Mouse (Mus musculus): ENCODE measurements around the gene Hnrnpll.

The Hnrnpll gene

DNA sequence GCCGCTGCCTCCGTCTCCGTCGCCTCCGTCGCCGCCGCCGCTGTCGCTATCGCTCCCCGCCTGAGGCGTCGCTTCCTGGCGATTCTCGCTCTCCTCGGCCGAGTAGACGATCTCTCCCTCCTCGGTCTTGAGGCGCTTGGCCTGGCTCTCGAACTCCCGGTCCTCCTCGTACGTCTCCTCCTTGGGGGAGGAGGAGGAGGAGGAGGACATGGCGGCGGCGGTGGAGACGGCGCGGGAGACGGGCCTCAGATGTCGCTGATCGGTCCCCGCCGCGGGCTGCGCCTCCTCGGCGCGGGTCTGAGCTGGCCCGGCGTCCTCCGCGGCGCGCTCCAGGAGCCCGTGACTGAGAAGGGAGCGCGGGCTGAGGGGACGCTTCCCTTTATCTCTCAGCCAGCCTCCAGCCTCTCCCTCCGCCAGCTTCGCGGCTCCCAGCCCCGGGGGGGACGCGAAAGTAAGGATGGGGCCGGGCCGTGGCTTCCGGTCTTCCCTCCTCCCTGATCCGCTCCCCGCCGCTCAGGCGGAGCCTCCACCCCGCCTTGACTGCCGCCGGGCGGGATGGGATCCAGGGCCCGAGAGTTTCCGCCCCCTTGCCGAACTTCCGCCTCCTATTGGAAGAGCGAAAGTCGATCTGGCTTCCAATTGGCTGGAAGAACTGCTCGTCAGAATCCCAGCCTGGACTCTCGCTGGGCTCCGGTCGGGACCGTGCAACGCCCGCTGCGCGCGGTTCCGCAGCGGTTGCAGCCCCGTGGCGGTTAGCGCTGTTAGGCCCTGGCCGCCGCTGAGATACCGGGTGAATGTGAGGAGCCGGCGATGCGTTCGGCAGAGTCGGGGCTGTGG, at the start of gene Hnrnpll:
TSS of gene Hnrnpll (minus strand) at position 552 of the 837 bp plus-strand sequence.
- peak; percentile 97 for ATAC-seq (ENCODE audit: insufficient number of reproducible peaks, low FRiP score, low TSS enrichment)

DNA sequence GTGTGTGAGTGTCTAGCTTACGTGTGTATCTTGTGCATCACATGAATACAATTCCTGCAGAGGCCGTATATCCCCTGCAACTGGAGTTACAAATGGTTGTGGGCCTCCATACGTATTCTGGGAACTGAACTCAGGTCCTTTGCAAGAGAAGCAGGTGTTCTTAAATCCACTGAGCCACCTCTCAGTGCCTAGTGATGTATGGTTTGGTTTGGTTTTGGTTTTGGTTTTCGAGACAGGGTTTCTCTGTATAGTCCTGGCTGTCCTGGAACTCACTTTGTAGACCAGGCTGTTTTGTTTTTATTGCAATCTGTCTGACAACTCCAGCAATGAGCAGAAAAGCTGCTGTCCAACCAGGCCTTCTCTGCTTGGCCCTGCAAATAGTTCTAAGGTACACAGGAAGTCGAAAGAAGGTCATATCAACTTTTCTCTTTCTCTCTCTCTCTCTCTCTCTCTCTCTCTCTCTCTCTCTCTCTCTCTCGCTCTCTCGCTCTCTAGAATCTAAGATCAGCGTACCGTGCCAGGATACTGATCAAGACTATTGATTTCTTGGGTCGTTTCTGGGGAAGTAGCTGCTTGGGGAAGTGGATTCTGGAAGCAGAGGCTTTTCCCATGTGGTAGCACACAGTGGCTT, 43.3 kb upstream of the Hnrnpll start:
- ATAC-seq (ENCODE audit: insufficient number of reproducible peaks, low FRiP score, low TSS enrichment), result no peak

DNA sequence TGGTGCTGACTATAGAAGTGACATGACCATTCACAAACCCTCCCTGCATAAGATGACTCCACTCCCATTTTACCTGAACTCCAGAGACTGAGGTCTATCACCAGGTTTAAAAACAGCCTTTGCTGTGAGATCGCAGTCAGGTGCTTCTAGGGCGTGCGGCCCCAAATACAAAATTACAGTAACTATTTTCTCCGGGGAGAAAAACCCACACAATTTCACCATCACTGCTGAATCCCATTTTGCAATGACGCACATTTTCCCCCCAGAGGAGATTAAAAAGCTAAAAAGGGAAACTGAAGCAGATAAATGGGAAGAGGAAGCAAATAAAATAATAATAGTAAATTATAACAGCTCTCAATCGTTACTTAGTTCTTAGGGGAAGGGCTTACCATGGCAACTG, 37.7 kb upstream of the Hnrnpll start:
- ATAC-seq (ENCODE audit: insufficient number of reproducible peaks, low FRiP score, low TSS enrichment), result no peak

DNA sequence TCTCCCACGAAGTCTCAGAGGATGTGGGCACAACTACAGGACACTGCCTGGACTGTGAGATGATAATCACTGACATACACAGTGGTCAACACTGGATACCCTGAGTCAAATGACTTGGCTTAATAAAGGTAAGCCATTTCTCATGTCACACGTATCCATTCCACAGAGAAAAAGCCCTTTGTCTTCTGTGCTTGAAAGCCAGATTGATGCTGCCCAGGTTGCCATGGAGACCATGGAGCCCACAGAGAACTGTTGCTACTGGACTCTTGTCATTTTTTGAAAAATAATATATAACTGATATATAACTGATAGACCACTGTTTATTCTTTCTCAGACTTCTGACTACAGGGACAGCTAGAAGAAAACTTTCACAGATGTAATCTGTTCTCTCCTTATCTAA, 35.1 kb upstream of the Hnrnpll start:
- ATAC-seq (ENCODE audit: insufficient number of reproducible peaks, low FRiP score, low TSS enrichment), result no peak

DNA sequence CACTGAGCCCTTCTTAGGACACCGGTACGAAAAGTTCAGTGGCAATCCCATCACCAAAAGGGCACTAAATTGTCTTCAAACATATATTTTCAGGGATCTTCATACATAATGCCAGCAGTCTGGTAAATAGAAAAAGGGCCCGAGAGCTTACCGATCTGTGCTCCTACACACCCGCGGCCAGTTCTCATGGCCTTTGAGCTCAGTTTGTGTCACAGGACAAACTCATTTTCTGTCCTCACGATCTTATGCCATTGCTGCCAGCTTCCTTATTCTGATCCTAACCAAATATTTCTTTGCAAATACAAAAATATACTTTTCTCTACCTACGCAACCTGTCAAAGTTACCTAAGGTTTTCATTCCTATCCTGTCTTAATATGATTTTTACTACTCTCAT, 34.6 kb upstream of the Hnrnpll start:
- no peak for ATAC-seq (ENCODE audit: insufficient number of reproducible peaks, low FRiP score, low TSS enrichment)

DNA sequence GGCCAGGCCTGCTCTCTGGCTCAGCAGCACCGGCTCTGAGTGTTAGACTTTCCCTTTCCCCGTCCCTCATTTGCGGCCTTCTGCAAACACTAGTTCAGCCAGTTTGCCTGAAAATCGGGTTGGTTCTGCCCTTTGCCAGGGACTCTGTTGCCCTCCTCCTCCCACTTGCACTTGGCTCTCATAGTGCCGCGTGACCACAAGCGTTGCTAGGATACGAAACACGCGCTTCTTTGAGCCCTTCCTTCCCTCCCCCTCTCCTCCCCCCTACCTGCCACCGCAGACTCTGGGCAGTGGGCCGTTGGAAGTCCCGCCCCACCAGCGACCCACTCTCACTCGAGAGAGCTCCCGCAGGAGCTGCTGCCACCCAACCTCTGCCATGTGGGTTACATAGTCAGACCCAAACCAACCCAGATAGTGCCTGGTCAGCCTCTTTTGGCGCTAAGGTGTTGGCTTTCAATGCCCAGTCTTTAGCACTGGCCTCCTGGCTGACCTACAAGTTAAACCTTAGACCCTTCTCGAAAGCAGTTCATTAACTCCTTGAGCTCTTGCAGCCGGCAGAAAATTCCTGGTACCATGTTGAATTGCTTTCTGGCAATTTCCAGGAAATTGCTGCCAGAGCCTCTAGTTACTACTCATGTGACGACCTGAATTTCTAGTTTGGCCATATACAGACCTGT, 34.0 kb upstream of the Hnrnpll start:
- no peak for ATAC-seq (ENCODE audit: insufficient number of reproducible peaks, low FRiP score, low TSS enrichment)

DNA sequence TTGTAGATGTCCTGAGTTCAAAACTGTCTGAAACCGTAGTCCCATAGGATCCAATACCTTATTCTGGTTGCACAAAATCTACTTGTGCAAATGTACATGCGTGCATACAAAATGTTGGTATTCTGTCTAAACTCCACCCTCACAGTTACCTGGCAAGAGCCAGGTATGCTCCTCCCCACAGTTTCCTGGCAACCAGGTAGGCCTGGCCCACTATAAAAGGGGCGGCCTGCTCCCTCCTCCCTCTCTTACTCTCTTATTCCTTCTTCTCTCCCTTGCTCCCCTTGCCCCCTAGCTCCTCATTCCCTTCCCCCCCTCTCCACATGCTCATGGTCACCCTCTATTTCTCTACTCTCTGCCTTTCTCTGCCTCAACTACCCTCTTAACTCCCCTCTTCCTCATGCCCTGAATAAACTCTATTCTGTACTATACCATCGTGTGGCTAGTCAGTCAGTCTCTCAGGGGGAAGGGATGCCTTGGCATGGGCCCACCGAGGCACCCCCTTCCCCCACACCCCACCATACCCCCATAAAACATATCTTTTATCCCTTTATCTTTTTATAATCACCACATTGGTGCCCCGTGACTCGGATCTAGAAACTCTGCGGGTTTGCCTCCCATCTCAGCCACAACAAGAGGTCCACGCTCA, 33.2 kb upstream of the Hnrnpll start:
- ATAC-seq (ENCODE audit: insufficient number of reproducible peaks, low FRiP score, low TSS enrichment), result no peak

DNA sequence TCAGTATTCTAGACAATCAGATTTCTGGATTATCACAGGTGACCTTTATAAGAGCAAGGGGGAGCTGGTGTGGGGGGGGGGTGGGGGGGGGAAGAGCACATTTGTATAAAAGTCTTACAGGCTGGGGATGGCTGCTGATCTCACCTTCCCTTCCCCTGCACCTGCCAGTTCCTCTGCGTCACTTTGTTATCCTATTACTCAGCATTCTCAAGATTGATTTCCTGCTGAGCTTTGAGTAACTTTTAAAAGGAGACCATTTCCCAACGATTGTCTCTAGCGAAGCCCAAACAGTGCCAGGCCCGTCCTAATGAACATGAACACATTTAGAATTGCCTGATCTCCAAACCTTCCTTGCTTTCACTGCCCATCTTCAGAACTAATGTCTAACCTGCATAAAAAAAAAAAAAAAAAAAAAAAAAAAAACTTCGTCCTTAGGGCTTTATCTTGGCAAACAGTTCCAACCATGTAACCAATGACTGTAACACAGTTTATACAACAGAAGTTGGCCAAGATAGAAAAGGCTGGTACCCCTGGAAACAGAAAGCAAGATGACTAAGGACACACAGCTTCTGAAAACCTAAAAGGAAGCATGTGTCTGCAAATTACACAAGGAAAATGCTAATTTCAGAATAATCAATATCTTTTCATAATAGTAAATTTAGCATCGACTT, 29.9 kb upstream of the Hnrnpll start:
- ATAC-seq (ENCODE audit: insufficient number of reproducible peaks, low FRiP score, low TSS enrichment), result no peak

DNA sequence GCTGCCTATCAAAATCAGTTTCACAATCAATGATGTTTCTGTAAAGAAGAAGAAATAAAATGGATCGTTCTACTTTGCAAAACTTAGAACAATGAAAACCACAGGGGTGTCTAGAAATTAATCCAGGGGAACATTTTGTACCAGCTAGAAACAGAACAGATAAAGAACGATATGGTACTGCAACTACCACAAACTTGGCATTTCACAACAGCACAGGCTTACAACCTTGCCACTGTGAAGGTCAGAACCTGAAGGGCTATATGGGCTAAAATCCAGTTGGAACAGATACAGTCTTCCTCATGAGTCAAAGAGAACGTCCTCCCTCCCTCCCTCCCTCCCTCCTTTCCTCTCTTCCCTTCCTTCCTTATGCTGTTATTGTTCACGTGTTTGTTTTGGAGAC, 28.4 kb upstream of the Hnrnpll start:
- no peak for ATAC-seq (ENCODE audit: insufficient number of reproducible peaks, low FRiP score, low TSS enrichment)

DNA sequence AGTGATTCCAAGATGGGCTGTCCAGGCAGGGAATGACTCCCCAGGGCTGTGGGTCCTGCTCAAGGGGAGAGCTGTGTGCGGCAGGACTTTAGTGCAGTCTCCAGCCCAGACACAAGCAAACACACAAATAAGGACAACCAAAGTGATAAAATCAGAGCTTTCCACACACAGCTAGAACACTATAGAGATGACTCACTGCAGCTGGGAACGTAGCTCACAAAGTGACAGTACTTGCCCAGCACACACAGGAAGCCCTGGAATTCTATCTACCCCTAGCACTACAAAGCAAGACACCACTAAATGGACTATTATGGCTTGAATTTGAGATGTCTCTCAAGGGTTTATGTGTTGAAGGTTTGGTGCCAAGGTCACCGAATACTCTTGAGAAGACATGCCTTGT, 26.0 kb upstream of the Hnrnpll start:
- no peak for ATAC-seq (ENCODE audit: insufficient number of reproducible peaks, low FRiP score, low TSS enrichment)

DNA sequence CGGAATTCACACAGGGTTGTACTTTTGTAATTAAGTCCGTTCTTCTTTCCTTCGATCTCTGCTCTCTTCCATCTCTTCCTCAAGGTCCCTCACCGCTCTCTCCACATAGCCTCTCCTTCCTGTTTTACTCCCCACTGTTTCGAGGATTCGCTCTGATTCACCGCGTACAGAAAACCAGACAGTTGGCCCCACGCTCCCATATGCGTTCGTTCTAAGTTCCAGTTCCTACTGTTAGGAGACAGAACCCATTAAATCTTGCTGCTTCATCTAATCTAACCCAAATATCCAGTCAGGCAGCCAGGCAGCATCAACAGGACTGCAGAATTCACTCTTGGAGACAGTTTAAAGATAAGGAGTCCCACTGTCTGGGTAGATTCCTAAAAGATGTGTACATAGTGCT, 24.5 kb upstream of the Hnrnpll start:
- ATAC-seq (ENCODE audit: insufficient number of reproducible peaks, low FRiP score, low TSS enrichment), result no peak

DNA sequence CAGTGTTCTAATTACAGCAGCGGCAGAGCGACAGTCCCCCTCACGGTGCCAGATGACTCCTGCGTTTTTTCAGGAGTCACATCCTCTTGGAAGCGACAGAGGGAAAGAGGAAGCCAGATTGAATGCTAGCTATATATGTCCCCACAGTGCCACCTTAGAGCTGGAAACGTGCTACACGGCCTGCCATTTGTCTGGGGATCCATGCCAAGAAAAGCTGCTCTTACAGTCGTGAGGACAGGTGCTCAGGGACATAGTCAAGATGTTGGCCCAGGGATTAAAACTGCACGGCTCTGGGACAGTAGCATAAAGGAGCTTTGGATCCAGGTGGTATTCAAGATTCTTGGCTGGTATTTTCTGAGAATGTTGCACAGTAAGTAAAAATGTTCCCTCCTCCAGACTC, 22.3 kb upstream of the Hnrnpll start:
- peak; percentile 52; the same call in 1 of the 2 replicates for ATAC-seq (ENCODE audit: insufficient number of reproducible peaks, low FRiP score, low TSS enrichment)

DNA sequence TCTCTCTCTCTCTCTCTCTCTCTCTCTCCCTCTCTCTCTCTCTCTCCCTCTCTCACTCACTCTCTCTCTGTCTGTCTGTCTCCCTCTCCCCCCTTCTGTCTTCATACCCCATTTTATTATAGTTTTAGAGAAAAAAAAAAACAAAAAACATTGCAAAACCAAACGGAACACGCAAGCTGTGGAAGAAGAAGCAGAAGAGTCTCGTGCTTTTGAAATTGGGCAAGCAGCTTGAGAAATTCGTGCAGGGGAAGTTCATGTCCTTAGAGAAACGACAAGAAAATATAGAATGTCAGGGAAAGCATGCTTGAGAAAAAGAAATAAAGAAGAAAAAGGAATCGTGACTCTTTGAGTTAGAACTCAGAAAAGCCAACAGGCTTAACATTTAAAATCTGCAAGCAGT, 21.1 kb upstream of the Hnrnpll start:
- ATAC-seq (ENCODE audit: insufficient number of reproducible peaks, low FRiP score, low TSS enrichment), result no peak

DNA sequence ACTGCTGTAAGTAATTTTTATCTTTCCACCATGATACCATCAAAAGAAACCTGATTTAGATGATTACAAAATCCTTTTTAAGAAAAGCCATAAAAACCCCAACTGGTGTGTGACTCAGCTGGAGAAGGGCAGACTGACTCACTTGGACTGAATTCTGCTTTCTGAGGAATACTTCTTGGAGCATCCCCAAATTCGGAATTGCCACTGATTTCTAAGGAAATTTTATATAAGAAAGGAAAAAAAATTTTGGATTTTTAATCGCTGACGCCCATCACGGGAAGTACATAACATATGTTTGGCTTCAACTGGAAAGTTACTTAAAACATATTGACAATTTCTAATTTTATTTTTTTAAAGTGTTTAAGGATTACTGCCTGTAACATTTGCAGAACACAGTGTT, 16.6 kb upstream of the Hnrnpll start:
- no peak for ATAC-seq (ENCODE audit: insufficient number of reproducible peaks, low FRiP score, low TSS enrichment)

DNA sequence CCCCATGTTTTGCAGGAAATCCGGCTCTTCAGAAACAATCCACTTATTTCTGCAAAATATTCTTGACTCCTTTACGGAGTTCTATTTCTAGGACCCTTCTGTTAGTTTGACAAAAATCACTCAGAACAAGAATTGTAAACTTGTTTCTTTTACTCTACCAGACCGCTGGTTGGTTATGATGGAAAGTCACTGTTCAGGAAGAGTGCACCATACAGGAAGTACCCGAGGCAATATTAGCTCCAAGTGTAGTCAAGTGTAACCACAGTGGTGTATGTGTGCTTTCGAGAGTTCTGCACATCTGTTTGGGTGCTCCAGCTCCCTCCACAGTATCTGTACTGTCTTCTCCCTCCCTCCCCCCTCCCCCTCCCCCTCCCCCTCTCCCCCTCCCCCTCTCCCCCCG, 5.1 kb upstream of the Hnrnpll start:
- no peak for ATAC-seq (ENCODE audit: insufficient number of reproducible peaks, low FRiP score, low TSS enrichment)

DNA sequence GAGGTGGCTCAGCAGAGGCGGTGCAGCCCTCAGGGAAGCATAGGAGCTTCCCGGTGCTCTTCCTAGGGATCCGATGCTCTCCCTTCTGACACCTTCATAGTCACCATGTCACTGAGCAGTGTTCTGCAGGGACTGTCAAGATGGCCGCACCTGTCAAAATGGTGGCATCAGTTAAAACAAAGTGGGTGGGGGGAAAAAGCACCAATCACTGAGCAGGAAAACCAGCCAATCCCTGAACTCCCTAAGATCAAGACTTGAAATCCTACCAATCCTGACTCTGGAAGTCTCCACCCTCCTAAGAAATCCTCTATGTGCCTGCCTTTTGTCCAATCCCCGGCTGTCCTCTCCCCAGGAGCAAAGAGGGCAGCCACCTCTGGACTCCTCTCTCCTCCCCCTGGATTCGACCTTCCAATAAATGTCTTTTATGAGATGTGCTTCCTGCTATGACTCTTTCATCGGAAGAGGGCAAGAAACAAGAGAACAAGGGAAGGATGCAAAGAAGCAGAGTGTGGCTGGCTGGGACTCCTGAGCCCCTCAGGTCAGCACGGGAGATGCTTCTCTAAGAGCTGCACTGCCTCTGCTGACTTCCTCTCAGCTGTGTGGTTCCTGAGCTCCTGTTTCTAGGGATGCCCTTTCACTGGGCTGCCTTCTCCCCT, 1.8 kb upstream of the Hnrnpll start:
- no peak for ATAC-seq (ENCODE audit: insufficient number of reproducible peaks, low FRiP score, low TSS enrichment)

DNA sequence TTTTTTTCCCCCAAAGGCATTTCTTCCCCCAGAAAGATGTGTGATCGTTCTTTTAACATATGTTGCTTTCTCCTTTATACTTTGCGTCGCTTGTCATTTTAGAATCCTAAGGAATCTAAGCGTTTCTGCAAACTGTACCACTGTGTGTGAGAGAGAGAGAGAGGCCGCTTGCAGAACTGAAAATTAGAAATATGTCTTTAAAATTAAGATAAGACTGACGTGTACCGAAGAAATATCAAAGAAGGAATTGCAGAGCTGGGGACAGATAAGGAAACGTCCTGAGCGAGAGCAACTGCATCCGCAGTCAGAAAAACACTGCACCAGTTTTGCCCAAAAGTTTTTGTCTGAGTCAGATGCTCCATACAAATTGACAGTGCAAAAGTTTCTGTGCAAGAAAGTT, 1.3 kb upstream of the Hnrnpll start:
- no peak for ATAC-seq (ENCODE audit: insufficient number of reproducible peaks, low FRiP score, low TSS enrichment)

DNA sequence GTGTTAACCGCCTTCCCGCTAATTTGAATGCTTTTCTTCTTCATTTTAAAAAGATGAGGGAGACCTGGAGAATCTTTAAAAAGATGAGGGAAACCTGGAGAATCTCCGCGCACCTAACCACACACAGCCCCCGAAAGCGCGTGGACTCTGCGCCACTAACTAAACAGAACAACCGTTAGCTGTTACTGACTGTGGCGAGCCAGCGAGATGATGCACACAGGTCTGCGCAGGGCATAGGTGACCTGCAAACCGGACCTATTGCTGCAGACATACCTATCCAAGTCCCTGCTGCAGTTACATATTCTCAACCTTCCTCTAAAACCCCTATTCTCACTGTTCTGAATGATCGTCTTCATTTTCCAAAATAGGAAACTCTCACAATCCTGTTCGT, 481 bp upstream of the Hnrnpll start:
- peak; percentile 46; the same call in 1 of the 2 replicates for ATAC-seq (ENCODE audit: insufficient number of reproducible peaks, low FRiP score, low TSS enrichment)

DNA sequence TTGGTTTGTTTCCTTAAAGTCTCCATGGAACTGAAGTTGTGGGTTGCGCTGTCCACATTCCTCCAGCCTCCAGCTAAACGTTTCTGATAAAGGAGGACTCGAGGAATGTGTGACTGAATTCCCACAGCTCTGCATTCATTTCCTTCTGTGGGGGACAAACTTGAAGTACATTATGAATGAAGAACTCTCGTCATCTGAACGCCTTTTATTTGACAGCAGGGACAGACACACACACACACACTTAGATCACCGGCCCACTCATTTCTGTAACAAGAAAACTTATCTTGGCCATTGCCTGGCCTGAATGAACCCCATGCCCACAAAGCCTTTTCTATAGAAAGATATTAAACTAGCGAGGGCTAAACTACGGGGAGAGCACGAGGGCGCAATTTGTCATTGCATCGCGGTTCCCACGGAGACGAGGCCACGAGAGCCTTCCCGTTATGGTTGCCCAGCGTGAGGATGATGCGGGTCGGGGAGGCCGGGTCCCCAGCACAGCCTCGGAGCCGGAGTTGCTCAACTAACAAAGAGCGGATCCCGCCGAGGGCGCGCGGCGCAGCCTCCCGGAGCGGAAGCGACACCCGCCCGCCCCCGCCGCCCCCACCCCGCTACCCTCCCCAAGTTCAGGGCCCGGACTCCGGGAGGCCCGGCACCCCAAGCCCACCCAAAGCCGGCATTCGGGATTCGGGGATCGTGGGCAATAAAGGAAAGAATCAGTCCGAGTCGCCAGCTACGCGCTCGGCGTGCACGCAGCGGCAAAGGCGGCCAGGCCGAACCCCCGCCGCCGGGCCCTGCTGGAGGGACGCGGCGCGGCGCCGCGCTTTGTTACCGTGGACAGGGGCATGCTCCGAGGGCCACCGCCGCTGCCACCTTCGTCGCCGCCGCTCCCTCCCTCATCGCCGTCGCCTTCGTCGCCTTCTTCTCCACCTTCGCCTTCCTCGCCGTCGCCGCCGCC, 1.0 kb downstream of the Hnrnpll start:
- no peak; the same call in 1 of the 2 replicates for ATAC-seq (ENCODE audit: insufficient number of reproducible peaks, low FRiP score, low TSS enrichment)
